Mouse (Mus musculus): ENCODE measurements around the gene Kank4.
"Not testable (repeated sequence)": the region's sequence is repeated elsewhere in the genome, so short reads cannot be mapped to it uniquely, and the experiment has no call there.

Gene Kank4

GRCm38 (mm10) chr4:98826701-98827100 is 9.4 kb upstream of the Kank4 start:
- no peak for DNase-seq

GRCm38 (mm10) chr4:98823740-98824139 is 6.4 kb upstream of the Kank4 start, which contains the start of gene I0C0044D17Rik:
I0C0044D17Rik (minus strand) TSS chr4:98823840.
- not testable (repeated sequence) for DNase-seq

GRCm38 (mm10) chr4:98823047-98823446 is 5.7 kb upstream of the Kank4 start:
- no peak for DNase-seq

- DNase-seq = no peak
Observed at GRCm38 (mm10) chr4:98822478-98822877, 5.1 kb upstream of the Kank4 start.

GRCm38 (mm10) chr4:98819216-98819755 is 1.9 kb upstream of the Kank4 start:
- no peak for DNase-seq

GRCm38 (mm10) chr4:98816807-98817183 is 542 bp downstream of the Kank4 start:
- no peak for DNase-seq

- DNase-seq = no peak
Observed at GRCm38 (mm10) chr4:98806306-98806705, 11.0 kb downstream of the Kank4 start.

- no peak for DNase-seq
Observed at GRCm38 (mm10) chr4:98805291-98806048, 11.9 kb downstream of the Kank4 start.

- DNase-seq = no peak
Observed at GRCm38 (mm10) chr4:98804476-98805134, 12.7 kb downstream of the Kank4 start.

GRCm38 (mm10) chr4:98801775-98802174 is 15.6 kb downstream of the Kank4 start:
- DNase-seq = no peak

- no peak for DNase-seq
Observed at GRCm38 (mm10) chr4:98800824-98801223, 16.5 kb downstream of the Kank4 start.

- DNase-seq = no peak
Observed at GRCm38 (mm10) chr4:98796591-98797341, 20.6 kb downstream of the Kank4 start.

GRCm38 (mm10) chr4:98795241-98795640 is 22.1 kb downstream of the Kank4 start:
- no peak for DNase-seq

- no peak for DNase-seq
Observed at GRCm38 (mm10) chr4:98793486-98793885, 23.9 kb downstream of the Kank4 start.

GRCm38 (mm10) chr4:98790721-98791120 is 26.6 kb downstream of the Kank4 start:
- DNase-seq = no peak

GRCm38 (mm10) chr4:98789861-98790311 is 27.5 kb downstream of the Kank4 start:
- DNase-seq = no peak

- DNase-seq = no peak
Observed at GRCm38 (mm10) chr4:98789133-98789765, 28.1 kb downstream of the Kank4 start.

- DNase-seq = no peak
Observed at GRCm38 (mm10) chr4:98786281-98786680, 31.1 kb downstream of the Kank4 start.

GRCm38 (mm10) chr4:98785851-98786250 is 31.5 kb downstream of the Kank4 start:
- no peak for DNase-seq

- no peak for DNase-seq
Observed at GRCm38 (mm10) chr4:98778219-98778618, 39.1 kb downstream of the Kank4 start.

GRCm38 (mm10) chr4:98777464-98777863 is 39.9 kb downstream of the Kank4 start:
- no peak for DNase-seq

GRCm38 (mm10) chr4:98776721-98777427 is 40.5 kb downstream of the Kank4 start:
- DNase-seq = no peak

Measured in right cerebral cortex, postnatal 4 days (tissue).